Mouse (Mus musculus) cortical plate, adult 2 months (tissue): Measurements from ENCODE around the gene Mtx1. TPM values are rescaled to one million over a fixed set of nuclear protein-coding genes. Genes with fewer than 3 reads are reported as not detected.

Experiments
- H3K27ac ChIP-seq: fragments of 200-500 bp; 2 replicates; pipeline ENCODE4 v1.5.1; 2012; ENCODE audit warnings: low read length, control low read depth, inconsistent platforms; ENCODE audit not compliant: insufficient read depth
- H3K4me1 ChIP-seq: fragments of 200-500 bp; 2 replicates; pipeline ENCODE4 v1.6.1; 2011; ENCODE audit warnings: low read length; ENCODE audit not compliant: control insufficient read depth, insufficient read depth
- H3K4me3 ChIP-seq: fragments of 200-500 bp; 2 replicates; pipeline ENCODE4 v1.5.1; 2011; ENCODE audit warnings: mild to moderate bottlenecking, low read length, control low read depth; ENCODE audit not compliant: insufficient read depth
- CTCF ChIP-seq: fragments of 200-500 bp; IDR thresholded peaks from 2 replicates; pipeline ENCODE4 v1.5.1; 2011; ENCODE audit warnings: mild to moderate bottlenecking, control low read depth, low read length; ENCODE audit not compliant: insufficient read depth; ENCODE audit errors: extremely low read depth
- POLR2A ChIP-seq: fragments of 200-500 bp; IDR thresholded peaks from 2 replicates; pipeline ENCODE4 v1.6.1; 2011; ENCODE audit warnings: mild to moderate bottlenecking, low read length, control low read depth; ENCODE audit not compliant: insufficient read depth; ENCODE audit errors: extremely low read depth
- polyA plus RNA-seq: library from polyadenylated mRNA; depleted of rRNA; stranded (reverse); fragments of >200 nt; gene quantifications from 2 replicates; pipeline ENCODE4 v1.2.3, GENCODE M21; 2012

The Mtx1 gene
- polyA plus RNA-seq, 1 experiment, result 132 TPM

DNA sequence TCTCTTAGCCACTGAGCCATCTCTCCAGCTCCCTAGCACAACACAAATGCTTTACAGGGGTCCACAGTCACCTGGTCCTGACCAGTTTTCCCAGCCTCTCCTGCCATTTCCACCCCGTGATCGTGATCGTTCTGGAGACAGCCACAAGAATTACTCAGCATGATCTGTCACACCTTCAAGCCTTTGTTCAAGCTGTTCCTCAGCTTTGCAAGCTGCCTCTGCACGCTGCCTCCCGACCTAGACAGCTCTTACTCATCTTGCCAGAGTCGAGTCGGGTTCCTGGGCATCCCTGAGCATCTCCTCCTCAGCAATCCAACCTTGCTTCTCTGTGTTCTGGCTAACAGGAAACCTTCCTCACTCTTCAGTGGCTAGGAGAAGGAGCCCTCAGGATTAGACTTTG, 32.2 kb upstream of the Mtx1 start, which contains the start of gene Dpm3:
Gene Dpm3, plus strand, starts transcription at position 283 of the 400 bp plus-strand sequence.
- TF ChIP-seq POLR2A (0 out of 2 replicates have a peak, but pooled peaks have one; percentile 20), CTCF (no peak)
- H3K4me3 ChIP-seq, result no peak within 1 kb of the TSS
- peaks cover 10% of the 10 kb centered on the region for H3K4me1 ChIP-seq
- H3K27ac ChIP-seq, result no peak within 1 kb of the TSS

DNA sequence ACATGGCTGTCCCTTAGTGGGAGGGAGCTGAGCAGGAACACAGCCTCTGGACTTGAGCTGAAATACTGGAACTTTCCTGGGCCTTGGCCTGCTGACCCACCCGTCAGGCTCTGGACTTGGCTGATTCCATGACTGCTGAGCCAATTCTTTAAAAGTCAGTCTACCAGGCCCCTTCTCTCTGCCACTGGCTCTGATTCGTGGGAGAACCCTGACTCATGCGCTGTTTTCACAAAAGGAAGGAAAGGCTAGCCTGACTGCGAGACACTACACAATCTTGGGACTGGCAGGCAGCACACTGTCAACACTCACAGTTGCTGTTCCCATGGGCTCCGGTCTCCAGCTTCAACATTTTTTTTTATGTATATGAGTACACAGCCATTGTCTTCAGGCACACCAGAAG, 29.3 kb upstream of the Mtx1 start:
- H3K27ac ChIP-seq, result no peak overlapping the region
- H3K4me3 ChIP-seq, result no peak overlapping the region
- TF ChIP-seq CTCF (no peak), POLR2A (no peak)
- H3K4me1 ChIP-seq, result peaks cover 8% of the 10 kb centered on the region

DNA sequence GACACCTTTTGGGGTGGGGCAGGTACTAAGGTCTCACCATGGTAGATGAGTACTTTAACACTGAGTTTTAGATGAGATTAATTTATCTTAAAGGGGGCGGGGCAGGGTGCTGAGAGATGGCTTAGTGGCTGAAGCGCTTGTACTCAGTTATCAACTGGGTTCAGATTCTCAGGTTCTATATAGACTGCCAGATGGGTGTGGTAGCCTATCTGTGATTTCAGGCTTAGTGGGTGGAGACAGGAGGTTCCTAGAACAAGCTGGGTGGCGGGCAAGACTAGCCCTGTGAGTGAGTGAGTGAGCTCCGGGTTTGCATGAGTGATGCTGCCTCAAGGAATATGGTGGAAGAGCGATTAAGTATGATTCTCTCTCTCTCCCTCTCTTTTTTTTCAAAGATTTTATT, 28.1 kb upstream of the Mtx1 start:
- TF ChIP-seq POLR2A (no peak), CTCF (no peak)
- Histone ChIP-seq H3K4me3 (no peak overlapping the region), H3K4me1 (peaks cover 8% of the 10 kb centered on the region), H3K27ac (no peak overlapping the region)

DNA sequence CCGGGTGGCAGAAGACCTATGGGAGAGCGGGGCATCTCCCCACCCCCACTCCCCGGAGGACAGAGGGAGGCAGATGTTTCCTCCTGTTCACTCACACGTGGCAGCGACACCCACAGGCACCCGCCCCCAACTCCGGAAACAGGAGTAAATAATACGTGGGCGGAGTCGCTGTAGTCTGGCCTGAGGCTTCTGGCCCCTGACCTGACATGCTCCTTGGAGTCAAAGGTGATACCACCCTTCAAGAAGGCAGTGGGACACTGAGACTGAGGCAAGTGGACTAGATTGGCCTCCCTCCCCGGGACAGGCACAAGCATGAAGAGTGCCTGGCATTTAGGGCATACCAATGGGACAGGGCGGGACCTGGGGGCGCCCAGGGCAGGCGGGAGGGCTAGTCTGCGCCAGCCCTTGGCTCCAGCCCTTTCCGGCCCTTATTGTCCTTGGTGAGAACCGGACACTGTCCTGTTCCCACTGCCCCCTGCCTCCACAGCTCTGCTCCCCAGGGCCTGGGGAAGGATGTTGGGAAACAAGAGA, 24.5 kb upstream of the Mtx1 start:
- Histone ChIP-seq H3K4me1 (no peaks in the 10 kb centered on the region), H3K27ac (no peak overlapping the region; the same call in 1 of the 2 replicates), H3K4me3 (no peak overlapping the region)
- TF ChIP-seq CTCF (no peak), POLR2A (no peak)

DNA sequence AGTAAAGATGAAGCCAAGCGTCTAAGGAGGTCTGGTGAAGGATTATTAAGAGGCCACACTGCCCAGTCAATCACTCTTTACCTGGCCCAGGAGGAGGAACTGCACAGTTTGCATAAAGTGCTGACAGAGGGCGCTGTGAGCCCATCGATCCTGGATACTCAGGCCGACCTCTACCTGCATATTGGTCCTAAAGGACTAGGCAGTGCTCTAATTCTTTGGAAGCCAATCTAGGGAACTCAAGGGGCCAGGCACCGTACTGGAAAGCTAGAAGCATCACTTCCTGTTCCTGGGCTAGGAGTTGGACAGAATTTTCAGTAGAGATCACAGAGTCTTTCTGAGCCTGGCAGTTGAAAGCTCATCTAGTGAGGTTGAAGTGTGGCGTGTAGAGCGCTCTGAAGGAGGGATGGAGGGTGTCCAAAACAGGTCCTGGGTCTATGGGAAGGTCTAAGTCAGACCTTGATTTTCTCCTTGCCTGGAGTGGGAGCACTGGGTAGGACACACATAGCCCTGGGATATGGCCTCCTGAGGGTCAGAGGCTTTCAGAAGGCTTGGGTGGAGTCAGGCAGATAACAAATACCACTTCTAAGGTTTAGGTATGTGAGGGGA, 23.6 kb upstream of the Mtx1 start:
- TF ChIP-seq POLR2A, result no peak; the same call in 1 of the 2 replicates
- peak; percentile 90 for TF ChIP-seq CTCF
- no peak overlapping the region for H3K4me3 ChIP-seq
- no peak overlapping the region for H3K27ac ChIP-seq
- peaks cover 2% of the 10 kb centered on the region; the same call in 1 of the 2 replicates for H3K4me1 ChIP-seq

DNA sequence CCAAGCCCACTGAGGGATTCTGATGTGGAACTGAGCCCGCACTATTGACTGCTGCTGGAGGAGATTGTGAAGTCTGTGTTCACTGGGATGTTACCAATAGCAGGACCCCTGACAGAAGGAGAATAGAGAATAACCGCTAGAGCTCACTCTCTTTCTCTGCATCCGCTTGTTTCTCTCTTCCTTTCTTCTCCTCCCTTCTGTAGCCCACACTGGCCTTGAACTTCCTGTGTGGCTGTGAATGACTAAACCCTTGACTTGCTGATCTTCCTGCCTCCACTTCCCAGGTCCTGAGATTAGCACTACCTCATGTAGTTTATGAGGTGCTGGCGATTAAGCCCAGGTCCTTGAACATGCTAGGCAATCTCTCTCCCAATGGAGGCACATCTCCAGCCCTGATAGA, 20.6 kb upstream of the Mtx1 start:
- Histone ChIP-seq H3K27ac (no peak overlapping the region), H3K4me3 (no peak overlapping the region), H3K4me1 (peaks cover 2% of the 10 kb centered on the region; the same call in 1 of the 2 replicates)
- no peak for TF ChIP-seq CTCF
- no peak for TF ChIP-seq POLR2A

DNA sequence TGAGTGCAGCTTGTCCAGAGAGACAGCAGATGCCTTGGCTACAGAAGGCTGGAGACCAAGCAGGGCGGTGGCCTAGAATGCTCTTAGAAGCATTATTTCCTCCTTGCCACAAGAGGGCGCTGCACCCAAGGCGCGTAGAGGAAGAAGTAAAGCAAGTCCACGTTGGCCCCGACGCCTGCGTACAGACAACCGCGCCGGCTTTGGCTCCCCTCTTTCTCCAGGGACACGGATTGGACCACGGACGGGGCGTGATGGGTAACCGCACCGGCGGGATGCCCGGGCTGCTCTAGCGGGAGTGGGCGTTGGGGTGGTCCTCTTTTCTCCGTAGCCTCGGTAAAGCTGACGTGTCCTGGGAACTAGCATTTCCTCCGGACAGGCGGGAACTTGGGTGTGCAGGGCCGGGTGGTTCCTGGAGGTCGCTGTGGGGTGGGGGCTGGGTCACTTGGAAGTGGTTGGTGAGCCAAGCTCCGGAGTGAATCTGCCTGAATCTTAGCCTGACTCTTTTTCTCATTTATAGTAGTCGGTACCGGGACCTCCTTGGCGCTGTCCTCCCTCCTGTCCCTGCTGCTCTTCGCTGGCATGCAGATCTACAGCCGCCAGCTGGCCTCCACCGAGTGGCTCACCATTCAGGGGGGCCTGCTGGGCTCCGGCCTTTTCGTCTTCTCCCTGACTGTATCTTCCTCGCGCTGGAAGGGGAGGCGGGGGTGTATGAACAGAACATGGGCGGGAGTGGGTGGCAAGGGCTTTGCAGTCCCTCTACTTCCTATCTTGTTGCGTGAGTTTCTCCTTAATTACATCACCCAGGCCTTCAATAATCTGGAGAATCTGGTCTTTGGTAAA, 19.6 kb upstream of the Mtx1 start, which contains the start of gene Trim46:
Gene Trim46, minus strand, starts transcription at position 49 of the 840 bp plus-strand sequence.
- peak within 1 kb of the TSS; percentile 70 for H3K4me3 ChIP-seq
- H3K4me1 ChIP-seq, result peaks cover 2% of the 10 kb centered on the region; the same call in 1 of the 2 replicates
- TF ChIP-seq CTCF (peak; percentile 94), POLR2A (peak; percentile 60; the same call in 1 of the 2 replicates)

DNA sequence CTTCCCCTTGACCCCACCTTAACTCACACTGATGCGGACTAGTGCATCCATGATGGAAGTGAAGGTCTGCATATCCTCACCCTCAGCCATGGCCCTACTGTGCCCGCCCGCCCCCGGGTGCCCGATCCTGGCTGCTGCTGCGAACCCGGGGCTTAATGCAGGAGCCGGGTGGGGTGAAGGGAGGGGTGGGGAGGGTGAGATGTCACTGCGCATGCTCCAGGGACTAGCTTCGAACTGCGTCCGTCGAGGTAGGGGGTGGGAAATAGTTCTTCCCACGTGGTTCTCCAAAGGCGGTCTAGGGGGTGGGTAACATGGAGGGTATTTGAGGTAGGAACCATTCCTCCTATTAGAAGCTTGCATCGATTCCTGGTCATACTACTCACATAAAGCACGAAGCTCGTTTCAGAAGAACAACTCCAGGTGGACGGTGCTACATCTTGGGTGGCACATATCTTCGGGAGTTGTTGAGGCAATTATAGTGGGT, 18.8 kb upstream of the Mtx1 start, which contains the start of gene Krtcap2:
Gene Krtcap2, plus strand, starts transcription at position 279 of the 484 bp plus-strand sequence.
- TF ChIP-seq CTCF (no peak), POLR2A (0 out of 2 replicates have a peak, but pooled peaks have one; percentile 15)
- H3K4me3 ChIP-seq, result peak within 1 kb of the TSS; percentile 70
- H3K4me1 ChIP-seq, result peaks cover 2% of the 10 kb centered on the region; the same call in 1 of the 2 replicates
- H3K27ac ChIP-seq, result peak within 1 kb of the TSS; percentile 83

More for the DNA sequence above, 19.6 kb upstream of the Mtx1 start, which contains the start of gene Trim46:
- peak within 1 kb of the TSS; percentile 83 for H3K27ac ChIP-seq
